Mouse (Mus musculus) lung, embryonic 14.5 days (tissue): ENCODE measurements at regions not wholly inside any gene's neighbourhood (a gene's known extent, or its start where the extent isn't known, plus 50 kb on each side); places are given as distances from the start of the nearest gene placed in this dataset.

Source experiments
- ATAC-seq: fragments of 200-750 bp; cut with Nextera tagmentation; 2 replicates; pipeline ENCODE4 v1.8.0; 2017; ENCODE audit warnings: mild to moderate bottlenecking, moderate TSS enrichment, moderate library complexity; ENCODE audit not compliant: insufficient read depth
- DNase-seq: peaks from one replicate; pipeline ENCODE4 v3.0.0-alpha.2; 2015
- H3K27ac ChIP-seq: fragments of 300-500 bp; sonication (generic); 2 replicates; pipeline ENCODE4 v1.5.1; 2014; ENCODE audit warnings: low read depth, mild to moderate bottlenecking, moderate library complexity
- H3K27me3 ChIP-seq: fragments of 300-500 bp; sonication (generic); 2 replicates; pipeline ENCODE4 v1.6.1; 2014; ENCODE audit warnings: low read length, control low read depth; ENCODE audit not compliant: insufficient read depth
- H3K36me3 ChIP-seq: fragments of 300-500 bp; sonication (generic); 2 replicates; pipeline ENCODE4 v1.6.1; 2014; ENCODE audit warnings: control low read depth; ENCODE audit not compliant: insufficient read depth
- H3K4me1 ChIP-seq: fragments of 300-500 bp; sonication (generic); 2 replicates; pipeline ENCODE4 v1.6.1; 2014; ENCODE audit warnings: antibody characterized with exemption, control low read depth; ENCODE audit not compliant: insufficient read depth
- H3K4me2 ChIP-seq: fragments of 300-500 bp; sonication (generic); 2 replicates; pipeline ENCODE4 v1.6.1; 2014; ENCODE audit warnings: mild to moderate bottlenecking
- H3K4me3 ChIP-seq: fragments of 300-500 bp; sonication (generic); 2 replicates; pipeline ENCODE4 v1.5.1; 2014; ENCODE audit warnings: low read depth, low read length
- H3K9ac ChIP-seq: fragments of 300-500 bp; sonication (generic); 2 replicates; pipeline ENCODE4 v1.6.1; 2014
- H3K9me3 ChIP-seq: fragments of 300-500 bp; sonication (generic); 2 replicates; pipeline ENCODE4 v1.6.1; 2016; ENCODE audit warnings: low read depth, low read length, control low read depth
- CTCF ChIP-seq: IDR thresholded peaks from 2 replicates; pipeline ENCODE4 v1.5.1; 2016; ENCODE audit warnings: antibody characterized with exemption, low read depth
- WGBS: fragments of 180-500 bp; shearing (Covaris S2); extraction: QIAGEN DNeasy Blood & Tissue Kit; methylation state at CpG from one replicate; pipeline ENCODE4 v1.1.7; 2014; 5-methylcytosine and 5-hydroxymethylcytosine counted together

DNA sequence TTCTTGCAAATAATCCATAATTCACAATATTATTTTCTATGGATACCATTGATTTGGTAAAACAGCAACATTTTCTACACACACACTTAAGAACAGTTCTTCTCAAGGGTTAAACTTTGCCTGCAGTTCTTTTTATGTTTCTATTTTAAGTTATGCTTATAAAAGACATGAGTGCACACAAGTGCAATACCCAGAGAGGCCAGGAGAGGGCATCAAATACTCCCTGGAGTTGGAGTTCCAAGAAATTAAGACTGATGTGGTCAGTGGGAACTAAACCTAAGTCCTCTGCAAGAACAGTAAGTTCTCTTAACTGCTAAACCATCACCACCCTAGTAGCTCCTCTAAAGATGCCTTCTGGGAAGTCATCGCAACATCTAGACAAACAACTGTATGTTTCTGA lies 570.5 kb upstream of the Tmem132c start:
- Histone ChIP-seq H3K36me3 (no peaks in the 10 kb centered on the region), H3K27ac (no peak overlapping the region), H3K9me3 (no peaks in the 10 kb centered on the region), H3K9ac (no peak overlapping the region), H3K27me3 (no peaks in the 10 kb centered on the region), H3K4me2 (no peak overlapping the region), H3K4me1 (no peaks in the 10 kb centered on the region), H3K4me3 (no peak overlapping the region)
- DNase-seq (peak; percentile 70), ATAC-seq (no peak)
- WGBS, result 69% methylated on average over 1 of the region's 1 CpGs
- peak; percentile 52 for TF ChIP-seq CTCF

DNA sequence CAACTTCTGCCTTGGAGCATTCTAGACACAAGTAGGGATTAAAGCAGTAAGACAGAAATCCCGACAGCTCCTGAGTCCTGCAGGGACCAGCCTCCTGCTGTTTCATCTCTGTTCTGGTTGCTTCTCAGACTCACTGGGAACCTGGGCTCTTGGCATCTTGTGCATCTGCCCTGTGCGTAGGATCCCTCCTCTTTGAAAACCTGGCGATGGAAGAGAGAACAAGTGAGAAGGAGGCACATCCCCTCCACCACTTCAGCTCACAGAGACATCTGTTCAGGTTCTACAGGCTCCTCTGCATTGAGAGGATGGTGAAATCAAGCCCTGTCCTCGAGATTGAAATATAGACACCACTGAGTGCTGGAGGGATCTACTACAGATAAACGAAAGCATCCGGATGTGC lies 561.3 kb upstream of the Tmem132c start:
- no peak for TF ChIP-seq CTCF
- no peaks in the 10 kb centered on the region for H3K36me3 ChIP-seq
- DNase-seq (no peak), ATAC-seq (no peak)
- no peak overlapping the region for H3K9ac ChIP-seq
- H3K4me1 ChIP-seq, result no peaks in the 10 kb centered on the region
- H3K27ac ChIP-seq, result no peak overlapping the region
- no peak overlapping the region for H3K4me2 ChIP-seq
- WGBS, result 64% methylated on average over 6 of the region's 6 CpGs
- H3K9me3 ChIP-seq, result no peaks in the 10 kb centered on the region
- H3K27me3 ChIP-seq, result no peaks in the 10 kb centered on the region
- H3K4me3 ChIP-seq, result no peak overlapping the region

DNA sequence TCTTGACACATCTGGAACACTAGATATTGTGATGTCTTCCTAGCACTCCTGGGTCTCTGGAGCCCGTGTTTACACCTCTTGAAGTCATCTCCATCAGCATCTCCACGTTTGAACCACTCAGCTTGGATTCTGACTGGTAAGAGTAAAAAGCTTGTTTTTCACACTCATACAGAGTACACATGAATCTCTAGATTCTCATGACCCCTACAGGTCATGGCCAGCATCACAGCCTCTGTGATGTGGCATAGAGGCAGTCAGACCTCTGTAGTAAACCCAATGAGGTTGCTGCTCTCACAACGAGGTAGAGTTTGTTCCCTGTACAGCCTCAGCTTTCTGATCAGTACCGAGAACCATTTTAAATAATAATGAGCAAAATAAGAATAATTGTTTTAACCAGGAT lies 542.3 kb upstream of the Tmem132c start:
- Histone ChIP-seq H3K4me1 (no peaks in the 10 kb centered on the region), H3K9ac (no peak overlapping the region)
- WGBS, result 44% methylated on average over 4 of the region's 4 CpGs

DNA sequence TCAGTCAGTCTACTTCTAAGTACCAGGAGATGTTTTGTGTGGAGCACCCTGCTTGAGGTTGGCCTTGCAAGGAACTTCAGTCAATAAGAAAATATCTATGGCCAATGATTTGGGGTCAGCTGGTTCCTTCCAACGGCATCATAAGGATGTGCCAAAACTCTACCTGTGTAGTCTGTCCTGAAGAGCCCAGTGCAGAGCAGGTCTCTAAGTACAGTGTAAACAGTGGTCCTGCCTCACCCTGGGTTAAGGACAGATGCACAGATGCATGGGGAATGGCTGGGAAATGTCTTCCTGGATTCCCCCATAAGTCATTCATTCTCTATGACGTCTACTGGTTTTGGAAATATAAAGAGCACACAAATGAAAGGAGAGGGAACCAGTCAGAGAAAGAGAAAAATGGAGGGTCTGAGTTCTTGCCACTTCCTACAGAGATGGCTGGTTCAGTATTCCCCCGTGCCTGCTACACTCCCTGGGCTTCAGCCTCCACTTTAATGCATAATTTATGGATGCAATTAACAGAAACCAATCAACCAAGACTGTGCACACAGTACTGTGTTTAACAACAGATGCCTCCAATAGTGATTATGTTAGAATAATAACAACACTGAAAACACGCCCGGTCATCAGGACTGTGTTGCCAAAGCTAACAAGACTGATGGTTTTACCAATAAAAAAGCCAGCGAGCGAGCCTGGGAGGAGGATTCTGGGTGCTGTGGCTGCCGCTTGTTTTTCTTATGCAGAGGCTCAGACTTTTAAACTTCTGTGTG lies 537.9 kb upstream of the Tmem132c start:
- ATAC-seq, result no peak
- H3K4me1 ChIP-seq, result no peaks in the 10 kb centered on the region

More for the DNA sequence above, 542.3 kb upstream of the Tmem132c start:
- 0 out of 2 replicates have a peak, but pooled peaks have one; percentile 8 for TF ChIP-seq CTCF
- ATAC-seq (no peak), DNase-seq (peak; percentile 4)
- no peak overlapping the region for H3K4me2 ChIP-seq
- H3K4me3 ChIP-seq, result no peak overlapping the region
- no peaks in the 10 kb centered on the region for H3K9me3 ChIP-seq
- H3K27me3 ChIP-seq, result no peaks in the 10 kb centered on the region
- H3K36me3 ChIP-seq, result no peaks in the 10 kb centered on the region
- H3K27ac ChIP-seq, result no peak overlapping the region

DNA sequence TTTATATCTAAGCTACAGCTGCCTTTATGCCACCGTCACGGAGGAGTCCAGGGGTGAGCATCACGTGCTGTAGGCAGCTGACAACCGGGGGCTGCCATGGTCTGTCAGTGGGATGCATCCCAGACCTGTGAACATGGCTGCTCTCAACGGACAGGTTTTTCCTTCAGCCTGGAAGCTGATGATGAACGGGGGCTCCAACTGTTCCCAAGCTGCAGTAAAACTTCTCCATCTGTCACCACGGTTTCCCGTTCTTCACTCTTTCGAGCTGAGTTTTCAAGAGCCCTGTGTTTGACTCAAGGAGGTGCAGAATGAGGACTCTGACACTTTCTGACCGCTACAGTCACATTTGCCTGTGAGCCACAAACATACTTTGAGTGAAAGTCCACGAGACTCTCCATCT lies 535.7 kb upstream of the Tmem132c start:
- H3K36me3 ChIP-seq, result no peaks in the 10 kb centered on the region
- no peak overlapping the region for H3K4me2 ChIP-seq
- no peaks in the 10 kb centered on the region for H3K27me3 ChIP-seq
- no peak for TF ChIP-seq CTCF
- no peaks in the 10 kb centered on the region for H3K4me1 ChIP-seq
- no peak for DNase-seq
- no peak for ATAC-seq
- no peak overlapping the region for H3K27ac ChIP-seq
- H3K4me3 ChIP-seq, result no peak overlapping the region
- 36% methylated on average over 11 of the region's 11 CpGs for WGBS
- no peak overlapping the region for H3K9ac ChIP-seq
- H3K9me3 ChIP-seq, result no peaks in the 10 kb centered on the region

More for the DNA sequence above, 537.9 kb upstream of the Tmem132c start:
- Histone ChIP-seq H3K9me3 (no peaks in the 10 kb centered on the region), H3K4me2 (no peak overlapping the region), H3K9ac (no peak overlapping the region), H3K36me3 (no peaks in the 10 kb centered on the region), H3K27me3 (no peaks in the 10 kb centered on the region), H3K4me3 (no peak overlapping the region), H3K27ac (no peak overlapping the region)
- no peak for TF ChIP-seq CTCF
- 80% methylated on average over 8 of the region's 8 CpGs for WGBS
- DNase-seq, result no peak

DNA sequence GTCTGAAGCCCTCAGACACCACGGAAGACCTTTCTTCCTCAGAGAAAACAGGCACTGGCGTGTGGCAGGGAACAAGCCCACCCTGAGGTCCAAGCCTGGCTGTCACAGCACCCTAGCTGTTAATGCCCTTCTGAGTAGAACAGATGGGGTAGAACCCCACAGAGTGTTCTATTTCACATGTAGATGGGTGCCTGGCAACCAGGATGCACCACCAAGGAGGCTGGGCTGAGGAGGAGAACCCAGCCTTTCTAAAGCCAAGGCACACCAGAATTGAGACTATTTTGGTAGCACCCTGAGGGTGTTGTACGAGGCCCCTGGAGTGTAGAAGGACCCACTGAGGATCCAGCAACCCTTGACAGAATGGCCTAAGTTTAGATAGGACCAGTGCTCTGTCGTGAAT lies 534.9 kb upstream of the Tmem132c start:
- no peak for TF ChIP-seq CTCF

DNA sequence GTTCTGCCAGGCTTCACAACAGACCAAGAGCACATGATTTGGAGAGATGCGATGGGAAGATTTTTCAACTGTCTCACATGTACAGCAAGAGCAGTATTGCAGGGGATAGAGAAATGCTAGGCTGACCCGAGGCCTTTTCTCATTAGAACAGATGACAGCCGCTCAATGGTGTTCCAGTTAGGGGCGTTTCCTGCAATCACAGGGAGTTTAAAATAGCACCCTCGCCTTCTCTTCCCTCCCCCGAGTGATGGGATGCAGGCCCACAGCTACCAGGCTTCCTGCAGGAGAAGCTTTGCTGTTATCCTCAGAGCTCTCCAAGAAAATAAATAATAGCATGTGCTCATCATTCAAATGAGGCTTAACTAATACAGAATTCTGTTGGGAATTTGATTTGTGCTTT lies 526.9 kb upstream of the Tmem132c start:
- Histone ChIP-seq H3K9me3 (no peaks in the 10 kb centered on the region), H3K4me3 (no peak overlapping the region), H3K4me2 (no peak overlapping the region), H3K36me3 (no peaks in the 10 kb centered on the region), H3K9ac (no peak overlapping the region), H3K27ac (no peak overlapping the region), H3K4me1 (no peaks in the 10 kb centered on the region), H3K27me3 (no peaks in the 10 kb centered on the region)
- 46% methylated on average over 6 of the region's 6 CpGs for WGBS
- no peak for DNase-seq
- no peak for ATAC-seq
- no peak for TF ChIP-seq CTCF

More for the DNA sequence above, 534.9 kb upstream of the Tmem132c start:
- no peaks in the 10 kb centered on the region for H3K27me3 ChIP-seq
- H3K9ac ChIP-seq, result no peak overlapping the region
- H3K4me3 ChIP-seq, result no peak overlapping the region
- WGBS, result 76% methylated on average over 4 of the region's 4 CpGs
- no peak overlapping the region for H3K4me2 ChIP-seq
- DNase-seq (no peak), ATAC-seq (no peak)
- H3K9me3 ChIP-seq, result no peaks in the 10 kb centered on the region
- no peak overlapping the region for H3K27ac ChIP-seq
- no peaks in the 10 kb centered on the region for H3K4me1 ChIP-seq
- no peaks in the 10 kb centered on the region for H3K36me3 ChIP-seq
